Mouse (Mus musculus): ENCODE data around the gene Fbxo10. TPM values are rescaled to one million over a fixed set of nuclear protein-coding genes. Genes with fewer than 3 reads are reported as not detected.

Fbxo10 gene
- total RNA-seq, 1 experiment = 3.3 TPM

DNA sequence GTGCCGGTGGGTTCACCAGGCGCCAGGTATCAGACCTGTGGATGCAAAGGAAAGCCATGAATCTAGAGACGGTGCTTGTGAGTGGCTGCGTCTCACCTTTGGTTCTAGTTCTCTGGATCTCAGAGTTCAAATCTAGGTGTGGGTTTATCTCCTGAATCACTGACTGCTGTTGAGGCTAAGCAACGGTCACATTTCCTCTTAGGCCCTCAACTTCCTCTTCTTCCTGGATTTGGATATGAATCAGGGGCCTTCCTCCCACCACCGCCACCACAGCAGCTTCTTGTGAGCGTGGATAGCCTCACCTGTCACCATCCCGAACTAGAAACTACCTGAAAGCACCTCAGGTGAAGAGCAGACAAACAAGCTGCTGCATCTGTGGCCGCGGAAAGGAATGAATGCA lies 48.4 kb downstream of the Fbxo10 start:
- Histone ChIP-seq H3K36me3 (ENCODE audit: control insufficient read depth, insufficient read depth, low read length, poor library complexity, severe bottlenecking) (peaks cover 17% of the 10 kb centered on the region), H3K4me1 (ENCODE audit: control insufficient read depth in 2 of 2, insufficient read depth in 2 of 2, low read length in 2 of 2, poor library complexity in 1 of 2) (no peaks in the 10 kb centered on the region), H3K9ac (ENCODE audit: insufficient read depth, low read depth, low read length, poor library complexity, severe bottlenecking) (no peak overlapping the region), H3K27ac (ENCODE audit: insufficient read depth, low read depth, low read length, poor library complexity, severe bottlenecking) (no peak overlapping the region), H3K4me3 (ENCODE audit: insufficient read depth in 1 of 2, low read depth in 1 of 2, low read length in 2 of 2, poor library complexity in 1 of 2, severe bottlenecking in 1 of 2) (no peak overlapping the region), H3K9me3 (ENCODE audit: control insufficient read depth, insufficient read depth, low read depth, low read length) (no peaks in the 10 kb centered on the region)
- in situ Hi-C loops (cut with MboI; ENCODE audit: low sequenced_read_pairs in 2 of 2, unreplicated experiment in 2 of 2) = no loop called here
- DNase-seq (ENCODE audit: low read depth, low spot score) = no peak
- TF ChIP-seq CHD2 (IDR thresholded peaks at IDR 0.05; ENCODE audit: low read depth, low read length) = no peak

DNA sequence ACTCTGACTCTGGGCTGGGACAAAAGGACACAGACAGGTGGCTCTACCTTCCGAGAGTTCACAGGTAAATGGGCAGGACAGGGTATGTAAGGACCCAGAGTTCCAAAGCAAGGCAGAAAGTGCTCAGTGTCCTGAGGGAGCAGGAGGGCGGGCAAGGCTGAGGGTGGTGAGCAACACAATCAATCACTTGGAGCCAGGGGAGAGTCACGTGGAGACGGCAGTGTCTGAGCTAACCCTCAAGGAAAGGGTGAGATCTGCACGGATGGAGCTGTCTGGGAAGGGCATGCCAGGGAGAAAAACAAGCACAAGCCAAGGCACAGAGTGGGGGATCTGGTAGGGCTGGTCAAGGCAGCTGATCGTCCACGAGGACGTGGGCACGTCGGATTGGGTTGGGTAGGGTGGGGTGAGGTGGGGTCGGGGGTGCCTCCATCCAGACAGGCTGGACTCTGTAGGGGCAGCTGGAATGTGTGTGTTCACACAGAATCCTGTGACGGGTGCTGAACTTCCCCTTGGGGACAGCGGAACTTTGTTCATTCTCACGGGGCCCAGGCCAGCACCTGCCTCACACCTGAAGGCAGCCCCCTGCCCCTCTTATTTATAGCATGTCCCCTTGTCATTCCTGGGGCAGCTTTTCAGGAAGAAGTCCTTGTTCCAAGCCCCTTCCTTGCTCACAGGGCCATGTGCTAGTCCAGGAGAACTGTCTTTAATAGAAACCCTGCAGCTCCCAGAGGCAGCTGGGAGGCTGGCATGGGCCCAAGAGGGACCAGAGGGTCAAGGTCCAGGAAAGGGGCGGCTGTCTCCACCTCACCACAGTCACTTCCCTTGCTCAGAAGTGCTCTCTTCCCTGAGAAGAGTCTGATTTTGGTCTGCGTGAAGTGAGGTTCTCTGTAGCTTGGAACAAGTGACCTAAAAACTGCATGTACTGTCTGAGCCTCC lies 49.4 kb downstream of the Fbxo10 start:
- H3K27ac ChIP-seq (ENCODE audit: insufficient read depth, low read depth, low read length, poor library complexity, severe bottlenecking) = no peak overlapping the region

DNA sequence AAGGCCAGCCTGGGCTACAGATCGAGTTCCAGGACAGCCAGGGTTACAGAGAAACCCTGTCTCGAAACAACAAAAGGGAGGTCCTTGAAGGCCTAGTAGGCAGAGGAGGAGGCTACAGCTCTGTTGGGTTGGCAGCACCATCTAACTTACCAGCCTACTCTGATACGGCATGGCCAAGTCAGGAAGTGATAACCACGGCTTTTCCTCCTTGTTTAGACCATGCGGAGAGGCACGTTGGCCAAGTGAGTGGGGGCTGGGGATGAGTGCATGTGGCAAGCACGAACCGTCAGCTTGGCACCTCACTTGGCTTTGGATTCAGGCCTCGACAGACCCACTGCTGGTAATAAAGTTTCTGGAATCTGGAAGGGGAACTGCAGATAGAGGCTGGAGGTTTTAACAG lies 51.8 kb downstream of the Fbxo10 start:
- Histone ChIP-seq H3K36me3 (ENCODE audit: control insufficient read depth, insufficient read depth, low read length, poor library complexity, severe bottlenecking) (peaks cover 34% of the 10 kb centered on the region), H3K4me3 (ENCODE audit: insufficient read depth in 1 of 2, low read depth in 1 of 2, low read length in 2 of 2, poor library complexity in 1 of 2, severe bottlenecking in 1 of 2) (no peak overlapping the region), H3K4me1 (ENCODE audit: control insufficient read depth in 2 of 2, insufficient read depth in 2 of 2, low read length in 2 of 2, poor library complexity in 1 of 2) (peaks cover 0 to 2% of the 10 kb centered on the region in 2 experiments; a peak in 1 of 4 replicates), H3K9ac (ENCODE audit: insufficient read depth, low read depth, low read length, poor library complexity, severe bottlenecking) (no peak overlapping the region), H3K27ac (ENCODE audit: insufficient read depth, low read depth, low read length, poor library complexity, severe bottlenecking) (no peak overlapping the region), H3K9me3 (ENCODE audit: control insufficient read depth, insufficient read depth, low read depth, low read length) (no peaks in the 10 kb centered on the region)
- TF ChIP-seq CHD2 (IDR thresholded peaks at IDR 0.05; ENCODE audit: low read depth, low read length) = no peak
- TF ChIP-seq MAFK (IDR thresholded peaks at IDR 0.05; ENCODE audit: insufficient read depth, low read depth, low read length) = no peak
- TF ChIP-seq HCFC1 (IDR thresholded peaks at IDR 0.05; ENCODE audit: borderline replicate concordance, insufficient read depth, low read length) = no peak
- TF ChIP-seq ZC3H11A (IDR thresholded peaks at IDR 0.05; ENCODE audit: borderline replicate concordance, low read depth, low read length) = no peak
- TF ChIP-seq ZNF384 (IDR thresholded peaks at IDR 0.05; ENCODE audit: low read depth, low read length) = no peak
- in situ Hi-C loops (cut with MboI; ENCODE audit: low sequenced_read_pairs in 2 of 2, unreplicated experiment in 2 of 2) = no loop called here
- no peak for DNase-seq (ENCODE audit: low read depth, low spot score)

More for the DNA sequence above, 49.4 kb downstream of the Fbxo10 start:
- no peaks in the 10 kb centered on the region for H3K9me3 ChIP-seq (ENCODE audit: control insufficient read depth, insufficient read depth, low read depth, low read length)
- H3K36me3 ChIP-seq (ENCODE audit: control insufficient read depth, insufficient read depth, low read length, poor library complexity, severe bottlenecking) = peaks cover 26% of the 10 kb centered on the region
- no peak for TF ChIP-seq HCFC1 (IDR thresholded peaks at IDR 0.05; ENCODE audit: borderline replicate concordance, insufficient read depth, low read length)
- TF ChIP-seq ZC3H11A (IDR thresholded peaks at IDR 0.05; ENCODE audit: borderline replicate concordance, low read depth, low read length) = no peak
- TF ChIP-seq MAFK (IDR thresholded peaks at IDR 0.05; ENCODE audit: insufficient read depth, low read depth, low read length) = no peak
- no peak for TF ChIP-seq CHD2 (IDR thresholded peaks at IDR 0.05; ENCODE audit: low read depth, low read length)
- no peak for TF ChIP-seq ZNF384 (IDR thresholded peaks at IDR 0.05; ENCODE audit: low read depth, low read length)
- no peaks in the 10 kb centered on the region for H3K4me1 ChIP-seq (ENCODE audit: control insufficient read depth in 2 of 2, insufficient read depth in 2 of 2, low read length in 2 of 2, poor library complexity in 1 of 2)
- no peak overlapping the region for H3K9ac ChIP-seq (ENCODE audit: insufficient read depth, low read depth, low read length, poor library complexity, severe bottlenecking)
- in situ Hi-C loops (cut with MboI; ENCODE audit: low sequenced_read_pairs in 2 of 2, unreplicated experiment in 2 of 2) = no loop called here
- H3K4me3 ChIP-seq (ENCODE audit: insufficient read depth in 1 of 2, low read depth in 1 of 2, low read length in 2 of 2, poor library complexity in 1 of 2, severe bottlenecking in 1 of 2) = no peak overlapping the region
- no peak for DNase-seq (ENCODE audit: low read depth, low spot score)

DNA sequence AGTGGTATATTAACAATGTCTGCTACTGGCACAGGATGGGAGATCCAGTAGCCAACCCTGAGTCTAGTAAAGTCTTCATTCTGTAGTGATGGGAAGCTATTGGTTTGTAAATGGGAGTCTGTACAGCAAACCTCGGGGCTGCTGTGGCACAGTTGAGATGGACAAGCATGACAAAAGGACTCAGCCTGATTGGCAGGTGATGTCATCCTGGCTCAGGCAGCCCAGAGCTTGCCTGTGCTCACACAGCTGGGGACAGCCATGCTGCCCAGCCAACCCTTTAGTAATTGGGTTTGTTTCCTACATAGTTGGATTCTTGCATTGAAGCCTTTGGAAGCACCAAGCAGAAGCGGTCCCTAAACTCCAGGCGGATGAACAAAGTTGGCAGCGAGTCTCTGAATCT lies 57.9 kb downstream of the Fbxo10 start:
- peaks cover 0 to 2% of the 10 kb centered on the region in 2 experiments; a peak in 1 of 4 replicates for H3K4me1 ChIP-seq (ENCODE audit: control insufficient read depth in 2 of 2, insufficient read depth in 2 of 2, low read length in 2 of 2, poor library complexity in 1 of 2)
- H3K9me3 ChIP-seq (ENCODE audit: control insufficient read depth, insufficient read depth, low read depth, low read length) = no peaks in the 10 kb centered on the region
- H3K27ac ChIP-seq (ENCODE audit: insufficient read depth, low read depth, low read length, poor library complexity, severe bottlenecking) = no peak overlapping the region
- no peak overlapping the region for H3K9ac ChIP-seq (ENCODE audit: insufficient read depth, low read depth, low read length, poor library complexity, severe bottlenecking)
- peaks cover 37% of the 10 kb centered on the region for H3K36me3 ChIP-seq (ENCODE audit: control insufficient read depth, insufficient read depth, low read length, poor library complexity, severe bottlenecking)
- TF ChIP-seq HCFC1 (IDR thresholded peaks at IDR 0.05; ENCODE audit: borderline replicate concordance, insufficient read depth, low read length) = no peak
- TF ChIP-seq ZC3H11A (IDR thresholded peaks at IDR 0.05; ENCODE audit: borderline replicate concordance, low read depth, low read length) = no peak
- no peak for TF ChIP-seq ZNF384 (IDR thresholded peaks at IDR 0.05; ENCODE audit: low read depth, low read length)
- no peak for TF ChIP-seq CHD2 (IDR thresholded peaks at IDR 0.05; ENCODE audit: low read depth, low read length)
- no peak for TF ChIP-seq MAFK (IDR thresholded peaks at IDR 0.05; ENCODE audit: insufficient read depth, low read depth, low read length)
- H3K4me3 ChIP-seq (ENCODE audit: insufficient read depth in 1 of 2, low read depth in 1 of 2, low read length in 2 of 2, poor library complexity in 1 of 2, severe bottlenecking in 1 of 2) = no peak overlapping the region
- in situ Hi-C loops (cut with MboI; ENCODE audit: low sequenced_read_pairs in 2 of 2, unreplicated experiment in 2 of 2) = no loop called here
- DNase-seq (ENCODE audit: low read depth, low spot score) = no peak

Measured in ES-E14 (cell line).